Mouse (Mus musculus) ES-Bruce4 (cell line): ENCODE measurements at regions not wholly inside any gene's neighbourhood (a gene's known extent, or its start where the extent isn't known, plus 50 kb on each side); places are given as distances from the start of the nearest gene placed in this dataset.

ENCODE experiments used
- CTCF ChIP-seq: IDR thresholded peaks from one replicate; pipeline ENCODE4 v1.8.1; 2011; ENCODE audit warnings: low read depth, low read length
- EP300 ChIP-seq: IDR thresholded peaks from 2 replicates; pipeline ENCODE4 v1.6.1; 2011; ENCODE audit warnings: low read depth, low read length; ENCODE audit not compliant: insufficient read depth
- POLR2A ChIP-seq: IDR thresholded peaks from one replicate; pipeline ENCODE4 v1.8.1; 2011; ENCODE audit warnings: low read length; ENCODE audit not compliant: insufficient read depth

DNA sequence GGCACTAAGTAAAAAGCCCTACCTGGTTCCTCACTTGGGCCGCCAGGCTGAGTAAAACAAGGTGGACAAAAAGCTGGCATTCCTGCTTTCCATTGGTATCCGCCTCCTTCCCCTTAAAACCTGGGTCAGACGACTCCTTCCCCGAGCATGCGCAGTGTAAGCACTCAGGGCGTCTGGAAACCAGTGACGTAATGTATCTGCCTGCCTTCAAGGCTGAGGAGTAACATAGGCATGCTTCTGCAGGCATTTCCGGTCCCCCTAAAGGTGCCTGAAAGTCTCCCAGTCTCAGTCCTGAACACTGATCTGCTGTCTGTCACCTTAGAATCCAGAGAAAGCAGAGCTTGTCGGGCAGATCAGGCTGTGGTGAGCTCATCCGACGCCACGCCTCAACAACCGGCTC lies 140.7 kb downstream of the Cd24a start:
- no peak for TF ChIP-seq POLR2A
- TF ChIP-seq CTCF = no peak
- no peak for TF ChIP-seq EP300
